Mouse (Mus musculus) brain, embryonic 14.5 days (tissue): ENCODE measurements around the gene Armh2. TPM values are rescaled to one million over a fixed set of nuclear protein-coding genes. Genes with fewer than 3 reads are reported as not detected.

ENCODE experiments used
- DNase-seq: peaks from one replicate; pipeline ENCODE4 v3.0.0-alpha.2; 2011; ENCODE audit warnings: low read depth
- CTCF ChIP-seq: fragments of 200-500 bp; IDR thresholded peaks from 2 replicates; pipeline ENCODE4 v1.5.1; 2012; ENCODE audit warnings: inconsistent platforms, mild to moderate bottlenecking, moderate library complexity, borderline replicate concordance; ENCODE audit not compliant: insufficient read depth, insufficient read length; ENCODE audit errors: extremely low read depth
- POLR2A ChIP-seq: fragments of 200-500 bp; IDR thresholded peaks from 2 replicates; pipeline ENCODE4 v1.6.1; 2012; ENCODE audit warnings: mild to moderate bottlenecking, inconsistent platforms, borderline replicate concordance; ENCODE audit not compliant: poor library complexity, insufficient read depth, insufficient read length, severe bottlenecking; ENCODE audit errors: extremely low read depth
- polyA plus RNA-seq: library from polyadenylated mRNA; depleted of rRNA; stranded (reverse); fragments of >200 nt; gene quantifications from 2 replicates; pipeline ENCODE4 v1.2.3, GENCODE M21; 2012; rRNA removed

The Armh2 gene
- polyA plus RNA-seq, 1 experiment = 0.10 TPM

GRCm38 (mm10) chr13:24787477-24787876 is 46.4 kb downstream of the Armh2 start:
- no peak for DNase-seq
- TF ChIP-seq POLR2A (no peak), CTCF (no peak)

- DNase-seq = no peak
- TF ChIP-seq CTCF (no peak), POLR2A (no peak)
Observed at GRCm38 (mm10) chr13:24791349-24791748, 50.3 kb downstream of the Armh2 start.

DNA sequence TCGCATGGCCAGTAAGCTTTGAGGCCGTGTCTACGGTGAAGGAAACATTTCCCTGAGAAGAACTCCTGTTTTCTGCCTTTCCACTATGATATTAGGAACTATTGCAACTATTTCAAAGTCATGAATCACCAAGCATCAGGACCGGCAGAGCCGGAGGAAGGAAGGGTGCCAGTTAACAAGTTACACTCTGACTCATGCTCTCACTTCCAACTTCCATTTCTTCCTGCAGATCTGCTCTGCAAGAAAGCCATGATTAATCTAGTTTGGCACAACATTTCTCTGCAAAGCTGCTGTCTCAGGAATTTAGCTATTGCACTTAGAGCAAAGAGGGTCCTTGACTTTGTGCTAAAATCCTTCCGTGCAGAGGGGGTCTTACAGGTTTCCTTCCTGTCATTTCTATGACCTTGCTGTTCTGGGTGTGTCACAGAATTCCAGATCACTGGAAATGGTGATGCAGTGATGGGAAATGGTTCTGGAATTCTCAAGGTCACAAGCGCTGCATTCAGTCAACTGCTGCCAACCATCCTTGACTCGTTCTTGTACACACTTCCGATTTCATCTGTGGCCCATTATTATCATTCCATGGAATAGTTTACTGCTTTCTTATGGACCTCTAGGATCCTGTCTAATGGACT is 51.5 kb downstream of the Armh2 start:
- TF ChIP-seq CTCF (no peak), POLR2A (no peak)
- DNase-seq = no peak

Other genes starting within 250 kb of the Armh2 start
- gene Ripor2, start 159.0 kb upstream of the Armh2 start, polyA plus RNA-seq = 29.5 and 32.0 TPM in 2 replicates
- 13.6 and 19.5 TPM in 2 replicates for gene Gmnn, start 20.7 kb downstream of the Armh2 start, polyA plus RNA-seq
- gene BC005537, start 60.4 kb downstream of the Armh2 start, polyA plus RNA-seq = 114 and 115 TPM in 2 replicates
- 33.9 and 38.0 TPM in 2 replicates for gene Acot13, start 90.3 kb downstream of the Armh2 start, polyA plus RNA-seq
- gene Tdp2, start 90.4 kb downstream of the Armh2 start, polyA plus RNA-seq = 46.8 and 63.3 TPM in 2 replicates
- 1.9 and 3.6 TPM in 2 replicates for gene D130043K22Rik, start 103.9 kb downstream of the Armh2 start, polyA plus RNA-seq
- gene Aldh5a1, start 196.4 kb downstream of the Armh2 start, polyA plus RNA-seq = 12.2 and 17.9 TPM in 2 replicates
- 1.8 and 2.6 TPM in 2 replicates for gene Gpld1, start 201.9 kb downstream of the Armh2 start, polyA plus RNA-seq